In the genomic region with DNA sequence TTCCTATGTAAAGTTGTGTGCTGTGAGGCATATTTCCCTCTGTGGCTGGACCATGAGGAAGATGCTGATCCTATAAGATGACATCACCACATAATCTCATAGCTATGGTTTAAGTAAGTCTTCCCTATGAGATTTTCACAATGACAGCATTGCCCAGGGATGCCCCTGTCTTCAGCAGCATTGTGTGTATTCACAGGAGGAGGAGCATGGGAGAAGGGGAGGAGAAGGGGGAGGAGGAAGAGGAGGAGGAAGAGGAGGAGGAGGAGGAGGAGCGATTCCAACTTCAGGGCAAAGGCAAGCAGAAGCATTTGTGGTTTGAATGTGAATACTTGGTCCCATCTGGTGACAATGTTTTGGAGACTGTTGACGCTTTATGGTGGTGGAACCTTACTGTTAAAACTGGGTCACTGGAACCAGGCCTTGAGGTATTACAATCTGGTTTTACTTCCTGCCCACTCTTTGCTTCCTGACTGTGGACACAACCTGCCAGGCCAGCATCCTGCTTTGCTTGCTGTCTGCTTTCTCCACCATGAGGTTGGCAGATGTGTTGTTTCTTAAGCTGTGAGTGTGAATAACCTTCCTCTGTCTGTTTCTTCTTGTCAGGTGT, we compare ENCODE assay signal across 19 mouse cellular contexts.
DNase-seq lines count a peak whose midpoint lies in the region; ATAC-seq lines count a peak whose summit lies in the region.
"Had no signal": no experiment of that assay in that cellular context is flagged by ENCODE, and none has a peak within 500 bp of the region (broad histone marks: within the 10 kb centered on the region; RNA-seq: fewer than 3 reads in every experiment).

No protein-coding gene starts in this region.

- ATAC-seq in hindbrain, embryonic 15.5 days (ENCODE audit: low FRiP score, low read depth), result no peak
- no peak for ATAC-seq in hindbrain, embryonic 14.5 days (ENCODE audit: low FRiP score)
- ATAC-seq in activated CD4-positive, CD25-positive, alpha-beta regulatory T cell, adult 4 months, result peak; percentile 43
- ATAC-seq in liver, embryonic 15.5 days (ENCODE audit: insufficient read depth), result peak; percentile 51; the same call in 1 of the 2 replicates
- ATAC-seq: Patski had no signal

- H3K4me2 ChIP-seq in hindbrain, embryonic 15.5 days, result no peak overlapping the region
- no peak overlapping the region for H3K4me2 ChIP-seq in hindbrain, embryonic 14.5 days (replicated peaks)
- H3K4me2 ChIP-seq in liver, embryonic 15.5 days, result no peak overlapping the region
- H3K4me2 ChIP-seq: embryonic facial prominence, embryonic 15.5 days; forebrain, embryonic 12.5 days; hindbrain, embryonic 12.5 days; limb, embryonic 13.5 days; lung, embryonic 15.5 days had no signal

- DNase-seq in hindbrain, embryonic 14.5 days (ENCODE audit: low spot score), result no peak
- DNase-seq in CD4-positive, CD25-positive, alpha-beta regulatory T cell, adult 2 months (ENCODE audit: low read depth, low spot score), result peak; percentile 2
- no peak for DNase-seq in kidney, adult 9 months
- no peak for DNase-seq in urinary bladder, adult 2 months (ENCODE audit: low spot score)
- DNase-seq: adrenal gland, postnatal 10 days; cerebellum, adult 11 months; cerebellum, postnatal 36 days; gastrocnemius, postnatal 14 days; heart, postnatal 14 days; lung, postnatal 4 days had no signal

- no peaks in the 10 kb centered on the region for H3K9me3 ChIP-seq in hindbrain, embryonic 15.5 days
- H3K9me3 ChIP-seq in hindbrain, embryonic 14.5 days (ENCODE audit: control insufficient read depth, low read length), result no peaks in the 10 kb centered on the region
- no peaks in the 10 kb centered on the region for H3K9me3 ChIP-seq in liver, embryonic 15.5 days (replicated peaks)
- H3K9me3 ChIP-seq: embryonic facial prominence, embryonic 15.5 days; forebrain, embryonic 12.5 days; hindbrain, embryonic 12.5 days; limb, embryonic 13.5 days; lung, embryonic 15.5 days had no signal

- no peaks in the 10 kb centered on the region for H3K36me3 ChIP-seq in hindbrain, embryonic 15.5 days
- H3K36me3 ChIP-seq in hindbrain, embryonic 14.5 days (replicated peaks; ENCODE audit: control insufficient read depth, insufficient read depth), result no peaks in the 10 kb centered on the region
- no peaks in the 10 kb centered on the region for H3K36me3 ChIP-seq in liver, embryonic 15.5 days (replicated peaks)
- H3K36me3 ChIP-seq: embryonic facial prominence, embryonic 15.5 days; forebrain, embryonic 12.5 days; hindbrain, embryonic 12.5 days; limb, embryonic 13.5 days; lung, embryonic 15.5 days had no signal

- no peak overlapping the region for H3K4me3 ChIP-seq in hindbrain, embryonic 15.5 days
- no peak overlapping the region for H3K4me3 ChIP-seq in hindbrain, embryonic 14.5 days (replicated peaks; ENCODE audit: low read length)
- H3K4me3 ChIP-seq in liver, embryonic 15.5 days (replicated peaks), result no peak overlapping the region
- H3K4me3 ChIP-seq: embryonic facial prominence, embryonic 15.5 days; forebrain, embryonic 12.5 days; hindbrain, embryonic 12.5 days; limb, embryonic 13.5 days; lung, embryonic 15.5 days had no signal

- H3K27ac ChIP-seq in hindbrain, embryonic 15.5 days (replicated peaks), result 0 out of 2 replicates have a peak overlapping the region, but pooled peaks have one; percentile 5
- no peak overlapping the region for H3K27ac ChIP-seq in hindbrain, embryonic 14.5 days
- no peak overlapping the region for H3K27ac ChIP-seq in liver, embryonic 15.5 days (replicated peaks)
- H3K27ac ChIP-seq: embryonic facial prominence, embryonic 15.5 days; forebrain, embryonic 12.5 days; hindbrain, embryonic 12.5 days; limb, embryonic 13.5 days; lung, embryonic 15.5 days had no signal

- H3K4me1 ChIP-seq in hindbrain, embryonic 15.5 days (replicated peaks), result peaks cover 15% of the 10 kb centered on the region
- H3K4me1 ChIP-seq in hindbrain, embryonic 14.5 days (replicated peaks; ENCODE audit: control insufficient read depth, insufficient read depth, low read length), result peaks cover 7% of the 10 kb centered on the region
- peaks cover 8% of the 10 kb centered on the region for H3K4me1 ChIP-seq in liver, embryonic 15.5 days (replicated peaks)
- H3K4me1 ChIP-seq: embryonic facial prominence, embryonic 15.5 days; limb, embryonic 13.5 days; lung, embryonic 15.5 days had no signal

- no peaks in the 10 kb centered on the region for H3K27me3 ChIP-seq in hindbrain, embryonic 15.5 days
- no peaks in the 10 kb centered on the region for H3K27me3 ChIP-seq in hindbrain, embryonic 14.5 days (ENCODE audit: control insufficient read depth, insufficient read depth, low read length)
- no peaks in the 10 kb centered on the region; the same call in 1 of the 2 replicates for H3K27me3 ChIP-seq in liver, embryonic 15.5 days
- H3K27me3 ChIP-seq: embryonic facial prominence, embryonic 15.5 days; forebrain, embryonic 12.5 days; hindbrain, embryonic 12.5 days; limb, embryonic 13.5 days; lung, embryonic 15.5 days; Patski had no signal

- no peak overlapping the region for H3K9ac ChIP-seq in hindbrain, embryonic 15.5 days
- H3K9ac ChIP-seq in hindbrain, embryonic 14.5 days, result no peak overlapping the region
- no peak overlapping the region for H3K9ac ChIP-seq in liver, embryonic 15.5 days
- H3K9ac ChIP-seq: embryonic facial prominence, embryonic 15.5 days; forebrain, embryonic 12.5 days; hindbrain, embryonic 12.5 days; limb, embryonic 13.5 days; lung, embryonic 15.5 days had no signal

- 91% methylated on average over 2 of the region's 2 CpGs for WGBS in hindbrain, embryonic 15.5 days
- 88% methylated on average over 2 of the region's 2 CpGs for WGBS in hindbrain, embryonic 14.5 days
- WGBS in liver, embryonic 15.5 days (ENCODE audit: insufficient replicate concordance), result 62% methylated on average over 2 of the region's 2 CpGs

Comparison
In these comparisons a context has a peak if more than half of its experiments do, and no peak if none do; other contexts are left out.
1. ATAC-seq: peak in activated CD4-positive, CD25-positive, alpha-beta regulatory T cell, adult 4 months (single experiment) and liver, embryonic 15.5 days (single experiment); none in hindbrain, embryonic 15.5 days (single experiment) and hindbrain, embryonic 14.5 days (single experiment).